Mouse (Mus musculus) heart, embryonic 11.5 days (tissue): ENCODE data around the gene Vrk1. TPM values are rescaled to one million over a fixed set of nuclear protein-coding genes. Genes with fewer than 3 reads are reported as not detected.

Source experiments
- ATAC-seq: fragments of 200-750 bp; cut with Nextera tagmentation; replicated peaks from 2 replicates; pipeline ENCODE4 v1.8.0; 2017; ENCODE audit warnings: moderate library complexity; ENCODE audit not compliant: insufficient number of reproducible peaks, low FRiP score, low TSS enrichment
- H3K27ac ChIP-seq: fragments of 300-500 bp; sonication (generic); 2 replicates; pipeline ENCODE4 v1.5.1; 2014; ENCODE audit warnings: mild to moderate bottlenecking, low read depth, low read length
- H3K27me3 ChIP-seq: fragments of 300-500 bp; sonication (generic); 2 replicates; pipeline ENCODE4 v1.6.1; 2014; ENCODE audit warnings: mild to moderate bottlenecking, low read length, mixed read lengths; ENCODE audit not compliant: control insufficient read depth, insufficient read depth
- H3K36me3 ChIP-seq: fragments of 300-500 bp; sonication (generic); 2 replicates; pipeline ENCODE4 v1.6.1; 2014; ENCODE audit warnings: mild to moderate bottlenecking, low read length, moderate library complexity, mixed read lengths; ENCODE audit not compliant: control insufficient read depth, insufficient read depth
- H3K4me1 ChIP-seq: fragments of 300-500 bp; sonication (generic); 2 replicates; pipeline ENCODE4 v1.6.1; 2014; ENCODE audit warnings: low read length; ENCODE audit not compliant: control insufficient read depth, insufficient read depth
- H3K4me2 ChIP-seq: fragments of 300-500 bp; sonication (generic); 2 replicates; pipeline ENCODE4 v1.6.1; 2014; ENCODE audit warnings: mild to moderate bottlenecking, moderate library complexity
- H3K4me3 ChIP-seq: fragments of 300-500 bp; sonication (generic); 2 replicates; pipeline ENCODE4 v1.5.1; 2014; ENCODE audit warnings: low read depth, low read length
- H3K9ac ChIP-seq: fragments of 300-500 bp; sonication (generic); 2 replicates; pipeline ENCODE4 v1.6.1; 2014; ENCODE audit warnings: mild to moderate bottlenecking, low read depth, low read length, moderate library complexity
- H3K9me3 ChIP-seq: fragments of 300-500 bp; sonication (generic); replicated peaks from 2 replicates; pipeline ENCODE4 v1.6.1; 2016; ENCODE audit warnings: low read length; ENCODE audit not compliant: control insufficient read depth
- WGBS: fragments of 180-500 bp; shearing (Covaris S2); extraction: QIAGEN DNeasy Blood & Tissue Kit; methylation state at CpG from one replicate; pipeline ENCODE4 v1.1.7; 2014; ENCODE audit not compliant: insufficient replicate concordance; 5-methylcytosine and 5-hydroxymethylcytosine counted together
- polyA plus RNA-seq: library from polyadenylated mRNA; unstranded; fragments of >200 nt; fragmentation: Nextera tagmentation; extraction: Ambion mirVana; gene quantifications from 2 replicates; pipeline ENCODE4 v1.2.1, GENCODE M21; 2014

Gene Vrk1
- polyA plus RNA-seq, 1 experiment from 2014 or later = 49.8 TPM

- H3K27me3 ChIP-seq = no peaks in the 10 kb centered on the region
- no peak overlapping the region for H3K9ac ChIP-seq
- H3K4me1 ChIP-seq = no peaks in the 10 kb centered on the region
- no peak overlapping the region for H3K27ac ChIP-seq
- H3K4me2 ChIP-seq = no peak overlapping the region
- ATAC-seq = no peak
- H3K9me3 ChIP-seq = no peaks in the 10 kb centered on the region
- H3K4me3 ChIP-seq = no peak overlapping the region
- no peaks in the 10 kb centered on the region for H3K36me3 ChIP-seq
- 62% methylated on average over 5 of the region's 5 CpGs for WGBS
These were observed 17.3 kb upstream of the Vrk1 start for GRCm38 (mm10) chr12:105992756-105993155.

- Histone ChIP-seq H3K36me3 (no peaks in the 10 kb centered on the region), H3K27ac (no peak overlapping the region), H3K4me3 (no peak overlapping the region), H3K4me1 (no peaks in the 10 kb centered on the region), H3K9ac (no peak overlapping the region), H3K27me3 (no peaks in the 10 kb centered on the region), H3K4me2 (no peak overlapping the region), H3K9me3 (no peaks in the 10 kb centered on the region)
- no peak for ATAC-seq
- WGBS = 40% methylated on average over 7 of the region's 7 CpGs
These were observed 16.7 kb upstream of the Vrk1 start for GRCm38 (mm10) chr12:105993356-105993755.

- H3K4me1 ChIP-seq = no peaks in the 10 kb centered on the region
- H3K4me3 ChIP-seq = no peak overlapping the region
- no peaks in the 10 kb centered on the region for H3K27me3 ChIP-seq
- H3K27ac ChIP-seq = no peak overlapping the region
- 72% methylated on average over 4 of the region's 4 CpGs for WGBS
- H3K9me3 ChIP-seq = no peaks in the 10 kb centered on the region
- no peaks in the 10 kb centered on the region for H3K36me3 ChIP-seq
- no peak for ATAC-seq
- no peak overlapping the region for H3K4me2 ChIP-seq
- H3K9ac ChIP-seq = no peak overlapping the region
These were observed 14.1 kb upstream of the Vrk1 start for GRCm38 (mm10) chr12:105995940-105996339.

GRCm38 (mm10) chr12:105997028-105997786 lies 12.8 kb upstream of the Vrk1 start:
- H3K9me3 ChIP-seq = no peaks in the 10 kb centered on the region
- no peak overlapping the region for H3K27ac ChIP-seq
- no peak overlapping the region for H3K9ac ChIP-seq
- no peaks in the 10 kb centered on the region for H3K4me1 ChIP-seq
- H3K27me3 ChIP-seq = no peaks in the 10 kb centered on the region
- no peak overlapping the region for H3K4me2 ChIP-seq
- no peak overlapping the region for H3K4me3 ChIP-seq
- ATAC-seq = no peak
- no peaks in the 10 kb centered on the region for H3K36me3 ChIP-seq
- WGBS = 79% methylated on average over 19 of the region's 19 CpGs

GRCm38 (mm10) chr12:106001775-106002174 lies 8.3 kb upstream of the Vrk1 start:
- H3K4me1 ChIP-seq = no peaks in the 10 kb centered on the region
- H3K27me3 ChIP-seq = no peaks in the 10 kb centered on the region
- H3K9me3 ChIP-seq = 0 out of 2 replicates have a peak, but pooled peaks cover 2% of the 10 kb centered on the region
- no peaks in the 10 kb centered on the region for H3K36me3 ChIP-seq
- no peak overlapping the region for H3K27ac ChIP-seq
- WGBS = 67% methylated on average over 8 of the region's 8 CpGs
- no peak overlapping the region for H3K4me2 ChIP-seq
- H3K4me3 ChIP-seq = no peak overlapping the region
- no peak overlapping the region for H3K9ac ChIP-seq
- no peak for ATAC-seq

GRCm38 (mm10) chr12:106004719-106005118 lies 5.3 kb upstream of the Vrk1 start:
- Histone ChIP-seq H3K9ac (no peak overlapping the region), H3K4me1 (no peaks in the 10 kb centered on the region), H3K4me2 (no peak overlapping the region), H3K27ac (no peak overlapping the region), H3K4me3 (no peak overlapping the region), H3K27me3 (no peaks in the 10 kb centered on the region), H3K9me3 (0 out of 2 replicates have a peak, but pooled peaks cover 2% of the 10 kb centered on the region), H3K36me3 (no peaks in the 10 kb centered on the region)
- WGBS = 68% methylated on average over 6 of the region's 6 CpGs
- no peak for ATAC-seq

GRCm38 (mm10) chr12:106006218-106006617 lies 3.8 kb upstream of the Vrk1 start:
- H3K9ac ChIP-seq = no peak overlapping the region
- H3K9me3 ChIP-seq = 0 out of 2 replicates have a peak, but pooled peaks cover 2% of the 10 kb centered on the region
- no peak overlapping the region for H3K27ac ChIP-seq
- ATAC-seq = no peak
- 76% methylated on average over 6 of the region's 6 CpGs for WGBS
- no peaks in the 10 kb centered on the region for H3K36me3 ChIP-seq
- H3K4me3 ChIP-seq = no peak overlapping the region
- no peak overlapping the region for H3K4me2 ChIP-seq
- H3K27me3 ChIP-seq = no peaks in the 10 kb centered on the region
- 0 out of 2 replicates have a peak, but pooled peaks cover 2% of the 10 kb centered on the region for H3K4me1 ChIP-seq

- Histone ChIP-seq H3K27me3 (no peaks in the 10 kb centered on the region), H3K36me3 (no peaks in the 10 kb centered on the region), H3K9me3 (0 out of 2 replicates have a peak, but pooled peaks cover 2% of the 10 kb centered on the region), H3K4me1 (0 out of 2 replicates have a peak, but pooled peaks cover 5% of the 10 kb centered on the region), H3K4me3 (no peak overlapping the region), H3K4me2 (peak overlapping the region; percentile 11; the same call in 1 of the 2 replicates), H3K9ac (no peak overlapping the region), H3K27ac (no peak overlapping the region; the same call in 1 of the 2 replicates)
- ATAC-seq = no peak
- WGBS = 66% methylated on average over 22 of the region's 22 CpGs
These were observed 1.5 kb upstream of the Vrk1 start for GRCm38 (mm10) chr12:106008348-106009050.
